Mouse (Mus musculus) adrenal gland, postnatal 36 days (tissue): Measurements from ENCODE around the gene Kdm5c. TPM values are rescaled to one million over a fixed set of nuclear protein-coding genes. Genes with fewer than 3 reads are reported as not detected.
"Not testable (repeated sequence)": the region's sequence is repeated elsewhere in the genome, so short reads cannot be mapped to it uniquely, and the experiment has no call there.

ENCODE experiments used
- DNase-seq, 2 experiments: peaks; one replicate each; pipeline ENCODE4 v3.0.0; 2021; ENCODE audit warnings: mixed read lengths in 1 of 2
- total RNA-seq, 2 experiments: library from RNA; stranded (reverse); gene quantifications; 2 replicates each; pipeline ENCODE4 v1.2.3; 2021

Kdm5c gene
- total RNA-seq, 2 experiments from 2014 or later = 69.9 to 87.3 TPM

GRCm38 (mm10) chrX:152287026-152287425 lies 54.2 kb downstream of the Kdm5c start:
- not testable (repeated sequence) for DNase-seq

GRCm38 (mm10) chrX:152306224-152306623 lies 73.4 kb downstream of the Kdm5c start:
- no peak for DNase-seq

DNA sequence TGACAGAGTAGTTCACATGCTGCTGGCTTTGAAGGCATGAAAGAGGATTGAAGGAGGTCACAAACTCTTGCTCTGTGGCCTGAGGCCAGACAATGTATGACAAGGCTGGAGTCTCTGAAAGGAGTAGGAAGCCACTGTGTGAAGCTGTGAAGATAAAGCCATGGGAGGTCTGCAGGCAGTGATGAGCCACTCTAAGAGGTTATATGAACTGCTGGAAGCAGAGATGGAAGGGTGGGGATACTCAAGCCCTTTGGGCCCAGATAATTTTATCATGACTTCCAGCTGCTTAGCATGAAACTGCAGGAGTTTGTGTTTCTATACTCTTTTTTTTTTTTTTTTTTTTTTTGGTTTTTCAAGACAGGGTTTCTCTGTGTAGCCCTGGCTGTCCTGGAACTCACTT lies 74.6 kb downstream of the Kdm5c start:
- no peak for DNase-seq

DNA sequence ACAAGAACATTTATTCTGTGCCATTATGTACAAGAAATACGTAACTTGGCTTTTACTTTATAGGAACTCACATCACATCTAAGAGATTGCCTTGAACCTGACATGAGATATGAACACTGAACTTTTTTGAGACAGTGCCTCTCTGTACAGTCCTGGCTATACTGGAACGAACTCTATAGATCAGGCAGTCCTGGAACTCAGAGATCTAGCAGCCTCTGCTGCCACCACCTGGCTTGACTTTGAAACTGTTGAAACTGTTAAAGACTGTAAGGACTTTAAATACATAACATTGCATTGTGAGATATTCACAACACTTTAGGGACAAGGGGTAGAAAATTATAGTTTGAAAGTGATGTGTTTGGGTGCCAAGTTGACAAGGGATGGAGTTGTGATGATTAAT lies 75.1 kb downstream of the Kdm5c start:
- peak; percentile 55 to 61 for DNase-seq

- no peak for DNase-seq
Measured at GRCm38 (mm10) chrX:152320535-152320934, 87.7 kb downstream of the Kdm5c start.

DNA sequence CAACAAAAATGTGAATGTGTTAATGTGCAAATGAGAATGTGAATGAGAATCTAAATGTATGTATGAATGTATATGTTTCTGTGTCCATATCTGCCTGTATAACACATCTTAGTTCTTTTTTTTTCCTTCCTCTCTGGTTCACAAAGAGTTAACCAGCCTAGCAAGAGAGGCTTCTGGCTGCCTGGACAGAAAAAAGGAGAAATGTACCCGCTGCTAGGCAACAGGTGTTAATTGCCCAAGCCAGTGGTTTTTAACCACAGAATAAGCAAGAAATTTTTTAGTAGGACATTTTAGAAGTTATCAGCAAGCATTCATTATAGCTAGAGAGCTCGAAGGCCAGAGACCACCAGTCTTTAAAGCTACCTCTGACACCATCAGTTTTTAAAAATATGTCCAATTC lies 90.0 kb downstream of the Kdm5c start:
- DNase-seq = no peak

DNA sequence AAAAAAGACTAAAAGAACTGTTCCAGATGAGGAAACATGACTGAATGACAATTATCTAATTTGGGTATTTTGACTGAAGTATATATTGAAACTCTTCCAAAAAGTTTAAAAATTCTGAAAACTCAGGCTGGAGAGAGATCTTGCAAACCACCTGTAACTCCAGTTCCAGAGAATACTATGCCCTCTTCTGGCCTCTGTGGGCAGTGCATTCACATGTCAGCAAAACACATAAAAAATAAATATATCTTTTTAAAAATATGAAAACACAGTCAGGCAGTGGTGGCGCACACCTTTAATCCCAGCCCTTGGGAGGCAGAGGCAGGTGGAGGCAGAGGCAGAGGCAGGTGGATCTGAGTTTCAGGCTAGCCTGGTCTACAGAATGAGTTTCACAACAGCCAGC lies 90.8 kb downstream of the Kdm5c start:
- DNase-seq = no peak

Other genes with a start within 250 kb of the Kdm5c start
- gene Hsd17b10, start 231.2 kb upstream of the Kdm5c start, total RNA-seq = 100 to 1,000 TPM; 155 to 192 TPM
- gene Ribc1, start 216.7 kb upstream of the Kdm5c start, total RNA-seq = 1 to 10 TPM; 1.5 to 3.2 TPM
- gene Smc1a, start 216.6 kb upstream of the Kdm5c start, total RNA-seq = 10 to 100 TPM; 54.6 to 58.3 TPM
- 10 to 100 TPM; 26.6 to 35.4 TPM for gene Iqsec2, start 88.8 kb upstream of the Kdm5c start, total RNA-seq
- 1 to 10 TPM; 8.7 to 9.8 TPM for gene Kantr, start 94.5 kb downstream of the Kdm5c start, total RNA-seq
- 10 to 100 TPM; 43.3 to 53.9 TPM for gene Tspyl2, start 109.4 kb downstream of the Kdm5c start, total RNA-seq
- 1 to 10 TPM; 2.0 TPM for gene Gpr173, start 135.7 kb downstream of the Kdm5c start, total RNA-seq